Mouse (Mus musculus): ENCODE measurements around the gene Acvr1b. TPM values are rescaled to one million over a fixed set of nuclear protein-coding genes. Genes with fewer than 3 reads are reported as not detected.

Acvr1b gene
- 10 to 100 TPM; 71.3 to 79.6 TPM for total RNA-seq (2021)
- long read RNA-seq, experiment 1, partial matches to known transcripts = 0 of 3 reads
- long read RNA-seq, experiment 1, other reads (novel, unspliced or antisense) = 3 of 3 reads
- long read RNA-seq, experiment 2, partial matches to known transcripts = 0 of 19 reads
- long read RNA-seq, experiment 2, other reads (novel, unspliced or antisense) = 19 of 19 reads

GRCm38 (mm10) chr15:101173421-101174211 is at the start of gene Acvr1b:
Acvr1b (plus strand) TSS chr15:101174067.
- DNase-seq (ENCODE audit: low spot score in 2 of 2) = peak; percentile 84 to 90

- DNase-seq (ENCODE audit: low spot score in 2 of 2) = no peak
Observed at GRCm38 (mm10) chr15:101125561-101125960, 48.3 kb upstream of the Acvr1b start.

GRCm38 (mm10) chr15:101126876-101127544 is 46.9 kb upstream of the Acvr1b start:
- DNase-seq (ENCODE audit: low spot score in 2 of 2) = no peak

GRCm38 (mm10) chr15:101128181-101129089 is 45.4 kb upstream of the Acvr1b start, which contains the start of gene Acvrl1:
Acvrl1 (plus strand) TSS chr15:101128522.
- no peak for DNase-seq (ENCODE audit: low spot score in 2 of 2)

- DNase-seq (ENCODE audit: low spot score in 2 of 2) = no peak
Observed at GRCm38 (mm10) chr15:101129412-101129811, 44.5 kb upstream of the Acvr1b start.

- no peak for DNase-seq (ENCODE audit: low spot score in 2 of 2)
Observed at GRCm38 (mm10) chr15:101131498-101131897, 42.4 kb upstream of the Acvr1b start.

- DNase-seq (ENCODE audit: low spot score in 2 of 2) = no peak
Observed at GRCm38 (mm10) chr15:101132041-101132440, 41.8 kb upstream of the Acvr1b start.

GRCm38 (mm10) chr15:101132761-101133160 is 41.1 kb upstream of the Acvr1b start:
- DNase-seq (ENCODE audit: low spot score in 2 of 2) = no peak

GRCm38 (mm10) chr15:101133993-101134704 is 39.7 kb upstream of the Acvr1b start:
- no peak for DNase-seq (ENCODE audit: low spot score in 2 of 2)

- DNase-seq (ENCODE audit: low spot score in 2 of 2) = no peak
Observed at GRCm38 (mm10) chr15:101135405-101135804, 38.5 kb upstream of the Acvr1b start.

GRCm38 (mm10) chr15:101137455-101137854 is 36.4 kb upstream of the Acvr1b start:
- no peak for DNase-seq (ENCODE audit: low spot score in 2 of 2)

GRCm38 (mm10) chr15:101138675-101139074 is 35.2 kb upstream of the Acvr1b start:
- no peak for DNase-seq (ENCODE audit: low spot score in 2 of 2)

- no peak for DNase-seq (ENCODE audit: low spot score in 2 of 2)
Observed at GRCm38 (mm10) chr15:101139885-101140284, 34.0 kb upstream of the Acvr1b start.

GRCm38 (mm10) chr15:101140587-101140986 is 33.3 kb upstream of the Acvr1b start:
- no peak for DNase-seq (ENCODE audit: low spot score in 2 of 2)

- no peak for DNase-seq (ENCODE audit: low spot score in 2 of 2)
Observed at GRCm38 (mm10) chr15:101141061-101141541, 32.8 kb upstream of the Acvr1b start.

- DNase-seq (ENCODE audit: low spot score in 2 of 2) = no peak
Observed at GRCm38 (mm10) chr15:101142672-101143071, 31.2 kb upstream of the Acvr1b start.

- DNase-seq (ENCODE audit: low spot score in 2 of 2) = peak in 1 of 2 experiments; percentile 32
Observed at GRCm38 (mm10) chr15:101143494-101143893, 30.4 kb upstream of the Acvr1b start.

GRCm38 (mm10) chr15:101144176-101144575 is 29.7 kb upstream of the Acvr1b start:
- no peak for DNase-seq (ENCODE audit: low spot score in 2 of 2)

- DNase-seq (ENCODE audit: low spot score in 2 of 2) = no peak
Observed at GRCm38 (mm10) chr15:101144779-101145178, 29.1 kb upstream of the Acvr1b start.
